Mouse (Mus musculus) embryonic facial prominence, embryonic 11.5 days (tissue): Measurements from ENCODE around the gene Otud7a. TPM values are rescaled to one million over a fixed set of nuclear protein-coding genes. Genes with fewer than 3 reads are reported as not detected.

Experiments used
- ATAC-seq: fragments of 200-750 bp; cut with Nextera tagmentation; replicated peaks from 2 replicates; pipeline ENCODE4 v1.8.0; 2017; ENCODE audit warnings: low read depth; ENCODE audit not compliant: insufficient number of reproducible peaks, low FRiP score, low TSS enrichment
- DNase-seq: peaks from one replicate; pipeline ENCODE4 v3.0.0-alpha.2; 2015; ENCODE audit warnings: low spot score
- H3K27ac ChIP-seq: fragments of 300-500 bp; sonication (generic); replicated peaks from 2 replicates; pipeline ENCODE4 v1.5.1; 2014; ENCODE audit warnings: mild to moderate bottlenecking, low read depth, low read length, control low read depth
- H3K27me3 ChIP-seq: fragments of 300-500 bp; sonication (generic); 2 replicates; pipeline ENCODE4 v1.6.1; 2014; ENCODE audit warnings: mild to moderate bottlenecking, low read length, moderate library complexity, mixed read lengths; ENCODE audit not compliant: control insufficient read depth, insufficient read depth
- H3K36me3 ChIP-seq: fragments of 300-500 bp; sonication (generic); replicated peaks from 2 replicates; pipeline ENCODE4 v1.6.1; 2014; ENCODE audit warnings: low read depth, mild to moderate bottlenecking, low read length, moderate library complexity, mixed read lengths; ENCODE audit not compliant: control insufficient read depth, insufficient read depth
- H3K4me1 ChIP-seq: fragments of 300-500 bp; sonication (generic); 2 replicates; pipeline ENCODE4 v1.6.1; 2014; ENCODE audit warnings: low read length, mixed read lengths; ENCODE audit not compliant: control insufficient read depth, insufficient read depth
- H3K4me2 ChIP-seq: fragments of 300-500 bp; sonication (generic); 2 replicates; pipeline ENCODE4 v1.6.1; 2014; ENCODE audit warnings: low read depth, mild to moderate bottlenecking, control low read depth, low read length, moderate library complexity
- H3K4me3 ChIP-seq: fragments of 300-500 bp; sonication (generic); 2 replicates; pipeline ENCODE4 v1.5.1; 2014; ENCODE audit warnings: low read depth, low read length, control low read depth
- H3K9ac ChIP-seq: fragments of 300-500 bp; sonication (generic); replicated peaks from 2 replicates; pipeline ENCODE4 v1.6.1; 2014; ENCODE audit warnings: mild to moderate bottlenecking, control low read depth, low read length
- H3K9me3 ChIP-seq: fragments of 300-500 bp; sonication (generic); replicated peaks from 2 replicates; pipeline ENCODE4 v1.6.1; 2016; ENCODE audit warnings: mild to moderate bottlenecking, low read length, inconsistent platforms, mixed read lengths; ENCODE audit not compliant: control insufficient read depth
- WGBS: fragments of 180-500 bp; shearing (Covaris S2); extraction: QIAGEN DNeasy Blood & Tissue Kit; methylation state at CpG from one replicate; pipeline ENCODE4 v1.1.7; 2014; 5-methylcytosine and 5-hydroxymethylcytosine counted together
- polyA plus RNA-seq: library from polyadenylated mRNA; unstranded; fragments of >200 nt; fragmentation: Nextera tagmentation; extraction: Ambion mirVana; gene quantifications from 2 replicates; pipeline ENCODE4 v1.2.1, GENCODE M21; 2014

Gene Otud7a
- polyA plus RNA-seq, 1 experiment from 2014 or later, result 0.90 TPM

DNA sequence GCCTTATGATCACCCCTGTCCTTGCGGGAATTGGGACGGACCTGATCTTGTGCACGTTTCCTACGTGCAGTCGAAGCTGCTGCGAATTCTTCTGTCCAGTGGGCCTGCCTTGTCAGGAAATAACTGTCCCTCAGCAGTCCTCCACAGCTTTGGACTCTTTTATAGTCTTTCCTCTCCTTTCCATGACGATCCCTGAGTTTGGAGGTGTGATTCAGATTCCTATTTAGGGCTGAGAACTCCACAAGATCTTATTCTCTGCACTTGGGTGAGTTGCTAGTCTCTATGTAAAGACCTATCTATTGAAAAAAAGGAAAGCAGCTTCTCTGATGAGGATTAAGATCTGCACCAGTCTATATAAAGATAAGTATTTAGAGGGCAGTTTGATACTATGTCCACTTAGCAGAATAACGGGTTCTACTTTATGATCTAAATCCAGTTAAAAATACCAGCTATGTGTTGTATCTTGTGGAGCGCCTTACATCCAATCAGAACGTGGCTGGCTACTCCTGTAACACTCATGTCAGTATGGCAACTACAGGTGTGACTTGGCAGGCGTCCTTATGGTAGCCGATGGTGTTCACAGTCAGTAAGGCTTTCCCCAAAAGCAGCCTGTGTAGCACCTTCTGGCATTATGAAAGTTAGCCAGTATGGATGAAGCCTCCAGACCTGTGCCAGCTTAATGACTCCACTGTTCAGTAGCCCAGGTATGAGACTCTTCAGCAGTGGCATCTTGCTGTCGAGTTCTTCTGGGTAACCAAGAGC, 274.8 kb downstream of the Otud7a start:
- Histone ChIP-seq H3K36me3 (no peaks in the 10 kb centered on the region), H3K4me2 (no peak overlapping the region), H3K4me3 (no peak overlapping the region), H3K9me3 (no peaks in the 10 kb centered on the region), H3K4me1 (no peaks in the 10 kb centered on the region), H3K27me3 (no peaks in the 10 kb centered on the region), H3K27ac (no peak overlapping the region), H3K9ac (no peak overlapping the region)
- ATAC-seq, result no peak
- no peak for DNase-seq
- WGBS, result 84% methylated on average over 13 of the region's 13 CpGs

DNA sequence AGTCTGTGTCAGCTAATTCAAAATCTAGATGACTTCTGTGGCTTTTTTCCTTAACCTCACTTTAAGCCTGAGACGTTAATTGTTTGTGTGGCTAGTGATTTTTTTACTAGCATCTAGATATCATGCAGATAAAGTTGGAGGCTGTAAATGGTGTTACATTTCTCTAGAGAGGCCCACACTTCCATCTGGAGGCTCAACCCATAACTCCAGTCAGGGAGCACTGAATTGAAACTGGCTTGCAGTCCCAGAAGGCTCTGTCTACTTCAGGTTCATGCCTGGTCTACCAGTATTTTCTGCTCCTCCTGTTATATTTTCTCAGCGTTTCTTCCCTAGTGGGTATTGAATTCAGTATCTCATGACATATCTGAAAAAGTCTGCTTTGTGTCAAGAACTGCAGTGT, 276.1 kb downstream of the Otud7a start:
- ATAC-seq (no peak), DNase-seq (no peak)
- H3K4me3 ChIP-seq, result no peak overlapping the region
- H3K9ac ChIP-seq, result no peak overlapping the region
- H3K9me3 ChIP-seq, result no peaks in the 10 kb centered on the region
- H3K4me1 ChIP-seq, result no peaks in the 10 kb centered on the region
- H3K4me2 ChIP-seq, result no peak overlapping the region
- no peaks in the 10 kb centered on the region for H3K36me3 ChIP-seq
- WGBS, result 70% methylated on average over 2 of the region's 2 CpGs
- no peaks in the 10 kb centered on the region for H3K27me3 ChIP-seq
- no peak overlapping the region for H3K27ac ChIP-seq

DNA sequence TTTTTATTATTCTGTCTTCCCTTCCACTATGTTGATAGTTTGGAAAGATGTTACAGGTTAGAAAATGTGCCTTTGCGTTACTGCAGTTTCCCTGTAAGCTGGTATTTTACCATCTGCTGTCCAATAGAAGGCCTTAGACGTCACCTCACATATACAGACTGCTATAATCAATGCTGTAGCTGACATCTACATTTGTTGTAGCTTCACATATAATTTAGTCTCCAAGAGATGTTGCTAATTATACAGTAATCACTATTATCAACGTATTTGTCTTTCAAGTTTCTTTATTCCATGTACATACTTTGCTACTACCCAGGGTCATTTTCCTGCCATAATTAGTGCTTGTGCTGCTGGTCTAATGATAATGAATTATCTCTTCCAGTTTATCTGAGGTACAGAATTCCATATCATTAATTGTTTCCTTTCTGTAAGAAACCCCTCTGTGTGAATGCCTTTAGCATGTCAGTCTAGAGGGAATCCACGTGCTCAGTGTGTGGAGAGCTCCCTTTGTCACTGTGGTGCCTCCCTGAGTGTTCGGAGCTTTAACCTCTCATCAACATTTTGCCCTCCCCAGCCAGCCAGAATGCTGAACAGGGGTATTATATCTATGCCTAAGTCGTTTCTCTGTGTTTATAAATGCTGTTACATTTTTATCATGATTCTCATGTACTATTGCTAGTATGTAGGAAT, 280.6 kb downstream of the Otud7a start:
- no peaks in the 10 kb centered on the region for H3K36me3 ChIP-seq
- no peak for DNase-seq
- H3K9me3 ChIP-seq, result no peaks in the 10 kb centered on the region
- H3K27me3 ChIP-seq, result no peaks in the 10 kb centered on the region
- H3K9ac ChIP-seq, result no peak overlapping the region
- H3K4me2 ChIP-seq, result no peak overlapping the region
- no peaks in the 10 kb centered on the region for H3K4me1 ChIP-seq
- H3K4me3 ChIP-seq, result no peak overlapping the region
- 75% methylated on average over 6 of the region's 6 CpGs for WGBS
- no peak for ATAC-seq
- H3K27ac ChIP-seq, result no peak overlapping the region

DNA sequence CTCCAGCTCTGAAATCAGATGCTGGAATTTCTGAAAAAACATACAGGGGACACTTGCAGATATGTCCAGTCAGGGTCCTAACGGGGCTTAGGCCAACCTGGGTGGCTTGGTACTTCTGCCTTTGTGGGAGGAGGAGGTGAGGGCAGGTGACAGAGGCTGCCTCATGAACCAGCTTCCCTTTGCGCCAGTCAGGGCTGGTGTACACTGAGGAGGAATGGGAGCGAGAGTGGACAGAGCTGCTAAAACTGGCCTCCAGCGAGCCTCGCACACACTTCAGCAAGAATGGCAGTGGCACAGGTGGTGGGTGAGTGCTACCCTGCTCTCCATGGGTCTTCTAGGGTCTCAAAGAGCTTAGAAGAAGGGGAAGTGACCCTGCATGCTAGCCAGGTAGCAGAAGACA, 285.1 kb downstream of the Otud7a start:
- Histone ChIP-seq H3K4me1 (no peaks in the 10 kb centered on the region), H3K27me3 (no peaks in the 10 kb centered on the region), H3K4me2 (no peak overlapping the region), H3K9ac (no peak overlapping the region), H3K4me3 (no peak overlapping the region), H3K36me3 (no peaks in the 10 kb centered on the region), H3K27ac (no peak overlapping the region), H3K9me3 (no peaks in the 10 kb centered on the region)
- ATAC-seq (no peak), DNase-seq (no peak)
- 92% methylated on average over 5 of the region's 5 CpGs for WGBS

DNA sequence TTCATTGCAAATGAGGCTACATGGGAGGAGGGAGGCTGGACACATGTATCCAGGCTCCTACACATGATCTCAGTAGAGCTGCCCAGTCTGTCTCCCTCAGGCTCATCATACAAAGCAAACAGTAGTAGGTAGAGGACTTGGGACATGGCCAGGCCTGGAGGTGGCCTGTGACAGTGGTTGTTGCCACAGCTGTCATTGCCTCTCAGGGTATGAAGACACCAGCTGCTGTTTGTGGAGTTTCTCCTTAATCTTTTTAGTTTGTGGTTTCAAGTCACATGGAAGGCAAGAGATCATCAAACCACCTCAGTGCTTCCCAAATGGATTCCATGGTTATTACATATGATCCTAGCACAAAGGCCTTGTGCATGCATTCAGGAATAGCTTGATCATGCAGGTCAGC, 285.5 kb downstream of the Otud7a start:
- ATAC-seq, result no peak
- Histone ChIP-seq H3K9ac (no peak overlapping the region), H3K27me3 (no peaks in the 10 kb centered on the region), H3K4me3 (no peak overlapping the region), H3K9me3 (no peaks in the 10 kb centered on the region), H3K4me1 (no peaks in the 10 kb centered on the region), H3K27ac (no peak overlapping the region), H3K36me3 (no peaks in the 10 kb centered on the region), H3K4me2 (no peak overlapping the region)
- DNase-seq, result no peak

DNA sequence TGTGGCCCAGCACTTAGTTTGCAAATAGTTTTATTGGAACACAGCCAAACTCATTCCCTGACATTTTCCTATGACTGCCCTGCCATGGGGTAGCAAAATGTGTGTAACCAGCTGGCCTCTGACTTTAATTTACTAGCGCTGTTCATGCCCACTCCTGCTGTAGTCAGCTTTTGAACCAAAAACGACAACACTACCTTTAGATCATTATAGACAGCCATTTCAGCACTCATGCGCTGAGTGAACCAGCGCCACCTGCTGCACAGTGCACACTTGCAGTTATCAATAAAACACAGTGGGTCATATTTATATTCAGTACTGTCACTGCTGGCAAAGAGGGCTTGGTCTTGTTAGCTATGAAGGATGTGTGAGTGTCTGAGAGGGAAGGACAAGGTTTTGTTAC, 293.2 kb downstream of the Otud7a start:
- Histone ChIP-seq H3K27ac (no peak overlapping the region), H3K4me3 (no peak overlapping the region), H3K27me3 (no peaks in the 10 kb centered on the region), H3K4me1 (no peaks in the 10 kb centered on the region), H3K9ac (no peak overlapping the region), H3K36me3 (no peaks in the 10 kb centered on the region), H3K4me2 (no peak overlapping the region), H3K9me3 (no peaks in the 10 kb centered on the region)
- DNase-seq (peak; percentile 38), ATAC-seq (no peak)
- 61% methylated on average over 4 of the region's 4 CpGs for WGBS

DNA sequence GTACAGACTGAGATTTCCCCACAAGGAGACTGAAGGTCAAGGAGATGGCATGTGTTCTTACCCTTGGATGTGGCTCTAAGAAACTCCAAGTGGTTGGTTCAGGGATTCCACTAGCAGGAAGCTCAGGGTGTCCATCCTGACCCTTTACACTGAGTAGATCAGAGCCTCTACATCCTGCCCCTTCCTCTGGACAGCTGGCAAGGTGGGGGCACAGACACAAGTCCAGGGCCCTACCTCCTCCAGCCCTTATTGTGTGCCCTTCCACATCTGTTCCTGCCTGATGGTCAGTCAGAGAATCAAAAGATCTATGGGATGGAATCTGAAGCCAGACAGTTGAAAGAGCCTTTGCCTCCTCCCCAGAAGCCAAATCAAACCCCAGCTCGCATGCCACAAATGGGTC, 293.6 kb downstream of the Otud7a start:
- Histone ChIP-seq H3K4me3 (no peak overlapping the region), H3K9me3 (no peaks in the 10 kb centered on the region), H3K9ac (no peak overlapping the region), H3K27me3 (no peaks in the 10 kb centered on the region), H3K36me3 (no peaks in the 10 kb centered on the region), H3K4me1 (no peaks in the 10 kb centered on the region), H3K27ac (no peak overlapping the region), H3K4me2 (no peak overlapping the region)
- DNase-seq, result no peak
- 0 out of 2 replicates have a peak, but pooled peaks have one; percentile 48 for ATAC-seq
- 83% methylated on average over 1 of the region's 1 CpGs for WGBS

DNA sequence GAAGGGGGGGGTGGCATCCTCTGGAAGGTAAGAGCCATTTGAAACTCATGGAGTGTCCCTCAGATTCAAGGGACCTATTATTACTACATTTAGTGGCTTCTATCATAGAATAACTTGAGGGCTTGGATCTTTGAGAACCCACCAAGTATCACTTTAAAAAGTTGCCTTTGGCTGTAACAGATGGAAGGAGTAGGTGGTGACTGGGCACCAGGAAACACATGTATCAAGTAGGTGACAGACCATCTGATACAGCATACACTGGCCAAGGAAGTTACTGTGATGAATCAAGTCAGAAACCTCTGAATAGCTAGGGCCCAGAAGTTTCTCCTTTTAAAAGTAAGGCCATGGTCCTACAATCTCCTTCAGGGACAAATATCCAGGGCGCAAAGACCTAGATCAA, 298.6 kb downstream of the Otud7a start:
- ATAC-seq (no peak), DNase-seq (no peak)
- H3K4me2 ChIP-seq, result no peak overlapping the region
- H3K4me1 ChIP-seq, result no peaks in the 10 kb centered on the region
- H3K9me3 ChIP-seq, result no peaks in the 10 kb centered on the region
- no peaks in the 10 kb centered on the region for H3K27me3 ChIP-seq
- H3K36me3 ChIP-seq, result no peaks in the 10 kb centered on the region
- no peak overlapping the region for H3K9ac ChIP-seq
- no peak overlapping the region for H3K27ac ChIP-seq
- H3K4me3 ChIP-seq, result no peak overlapping the region
- WGBS, result 100% methylated on average over 1 of the region's 1 CpGs
